Mouse (Mus musculus): ENCODE data around the gene Setx. TPM values are rescaled to one million over a fixed set of nuclear protein-coding genes. Genes with fewer than 3 reads are reported as not detected.

Setx gene
- total and polyA plus RNA-seq, 2 experiments from 2014 or later: 13.2 to 64.8 TPM

DNA sequence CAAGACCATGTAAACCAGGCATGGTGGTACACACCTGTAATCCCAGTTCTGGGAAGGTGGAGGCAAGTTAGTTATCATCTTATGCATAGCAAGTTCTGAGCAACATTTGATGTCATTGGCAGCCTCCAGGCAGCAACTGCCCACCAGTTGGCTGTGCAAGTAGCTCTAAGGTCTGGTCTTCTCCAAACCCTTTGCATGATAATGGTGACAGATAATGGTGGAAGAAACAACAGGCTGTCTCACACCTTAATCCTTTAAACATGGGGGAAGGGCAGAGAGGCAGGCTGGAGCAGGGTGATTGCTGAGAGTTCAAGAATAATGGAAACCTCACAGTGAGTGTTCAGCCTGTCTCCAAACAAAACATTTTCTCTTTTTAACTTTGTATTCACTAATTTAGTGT is 3.0 kb upstream of the Setx start:
- H3K4me2 ChIP-seq (ENCODE audit: low read depth): no peak overlapping the region
- no peak overlapping the region for H3K4me3 ChIP-seq (ENCODE audit: low read depth, low read length)
- no peaks in the 10 kb centered on the region for H3K27me3 ChIP-seq (ENCODE audit: insufficient read depth, low read length)
- no peaks in the 10 kb centered on the region for H3K36me3 ChIP-seq (ENCODE audit: insufficient read depth)
- TF ChIP-seq CTCF (IDR thresholded peaks at IDR 0.05; ENCODE audit: low read depth): no peak
- ATAC-seq: no peak
- no peaks in the 10 kb centered on the region for H3K4me1 ChIP-seq (ENCODE audit: insufficient read depth)
- no peak overlapping the region for H3K27ac ChIP-seq (ENCODE audit: low read depth, low read length)
- DNase-seq: no peak
- H3K9me3 ChIP-seq (ENCODE audit: low read length): no peaks in the 10 kb centered on the region
- no peak overlapping the region for H3K9ac ChIP-seq

GRCm38 (mm10) chr2:29122446-29122845 is 1.5 kb upstream of the Setx start:
- no peak for TF ChIP-seq CTCF (IDR thresholded peaks at IDR 0.05; ENCODE audit: low read depth)
- Histone ChIP-seq H3K9ac (no peak overlapping the region), H3K4me3 (ENCODE audit: low read depth, low read length) (no peak overlapping the region), H3K4me2 (ENCODE audit: low read depth) (no peak overlapping the region), H3K36me3 (ENCODE audit: insufficient read depth) (no peaks in the 10 kb centered on the region), H3K27me3 (ENCODE audit: insufficient read depth, low read length) (no peaks in the 10 kb centered on the region), H3K4me1 (ENCODE audit: insufficient read depth) (no peaks in the 10 kb centered on the region), H3K27ac (ENCODE audit: low read depth, low read length) (no peak overlapping the region), H3K9me3 (ENCODE audit: low read length) (no peaks in the 10 kb centered on the region)
- ATAC-seq (no peak), DNase-seq (no peak)
- WGBS: 80% methylated on average over 3 of the region's 3 CpGs

GRCm38 (mm10) chr2:29124571-29124935 is 572 bp downstream of the Setx start:
- Histone ChIP-seq H3K4me3 (ENCODE audit: low read depth, low read length) (peak overlapping the region; percentile 71), H3K27ac (ENCODE audit: low read depth, low read length) (peak overlapping the region; percentile 93), H3K36me3 (ENCODE audit: insufficient read depth) (0 out of 2 replicates have a peak, but pooled peaks cover 9% of the 10 kb centered on the region), H3K9me3 (ENCODE audit: low read length) (no peaks in the 10 kb centered on the region), H3K4me2 (ENCODE audit: low read depth) (peak overlapping the region; percentile 83), H3K27me3 (ENCODE audit: insufficient read depth, low read length) (no peaks in the 10 kb centered on the region), H3K9ac (peak overlapping the region; percentile 81), H3K4me1 (ENCODE audit: insufficient read depth) (no peaks in the 10 kb centered on the region)
- no peak for TF ChIP-seq CTCF (IDR thresholded peaks at IDR 0.05; ENCODE audit: low read depth)
- DNase-seq (no peak), ATAC-seq (no peak; the same call in 1 of the 2 replicates)
- WGBS: under 1% methylated on average over 24 of the region's 24 CpGs

DNA sequence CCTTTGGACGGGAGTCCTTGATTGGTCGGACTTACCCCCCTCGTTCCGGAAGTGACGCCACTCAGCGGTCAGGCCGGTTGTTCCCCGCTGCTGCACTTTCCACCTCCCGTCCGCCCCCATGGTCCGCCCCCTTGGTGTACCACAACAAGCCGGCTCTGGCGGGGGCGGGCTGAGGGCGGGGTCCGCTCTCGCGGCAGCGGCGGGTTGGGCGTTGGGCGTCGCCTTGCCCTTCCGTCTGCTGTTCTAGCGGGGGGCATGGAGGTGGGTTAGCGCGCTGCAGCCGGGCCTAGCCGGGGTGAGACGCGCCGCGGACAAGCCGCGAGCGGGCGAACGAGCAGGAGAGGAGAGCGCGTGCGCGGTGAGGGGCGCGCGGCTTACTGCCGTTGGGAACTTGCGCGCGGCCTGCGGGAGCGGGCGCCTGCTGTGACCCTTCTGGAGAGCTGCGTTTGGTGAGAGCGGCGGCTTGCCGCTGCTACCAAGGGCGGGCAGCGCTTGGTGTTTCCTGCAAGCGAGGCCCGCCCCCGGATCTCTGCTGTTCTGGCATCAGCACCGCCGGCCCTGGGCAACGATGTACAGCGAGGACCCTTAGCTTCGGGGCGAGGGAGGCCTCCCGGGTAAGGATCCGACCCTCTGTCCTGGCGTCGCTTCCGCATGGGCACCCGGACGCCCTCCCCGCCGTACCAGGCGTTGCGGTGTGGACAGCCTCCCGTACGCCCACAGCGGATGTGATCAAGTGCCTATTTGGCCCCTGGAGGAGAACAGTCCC is 1.1 kb downstream of the Setx start:
- no peak; the same call in 1 of the 2 replicates for TF ChIP-seq CTCF (IDR thresholded peaks at IDR 0.05; ENCODE audit: low read depth)
- ATAC-seq: peak; percentile 97

DNA sequence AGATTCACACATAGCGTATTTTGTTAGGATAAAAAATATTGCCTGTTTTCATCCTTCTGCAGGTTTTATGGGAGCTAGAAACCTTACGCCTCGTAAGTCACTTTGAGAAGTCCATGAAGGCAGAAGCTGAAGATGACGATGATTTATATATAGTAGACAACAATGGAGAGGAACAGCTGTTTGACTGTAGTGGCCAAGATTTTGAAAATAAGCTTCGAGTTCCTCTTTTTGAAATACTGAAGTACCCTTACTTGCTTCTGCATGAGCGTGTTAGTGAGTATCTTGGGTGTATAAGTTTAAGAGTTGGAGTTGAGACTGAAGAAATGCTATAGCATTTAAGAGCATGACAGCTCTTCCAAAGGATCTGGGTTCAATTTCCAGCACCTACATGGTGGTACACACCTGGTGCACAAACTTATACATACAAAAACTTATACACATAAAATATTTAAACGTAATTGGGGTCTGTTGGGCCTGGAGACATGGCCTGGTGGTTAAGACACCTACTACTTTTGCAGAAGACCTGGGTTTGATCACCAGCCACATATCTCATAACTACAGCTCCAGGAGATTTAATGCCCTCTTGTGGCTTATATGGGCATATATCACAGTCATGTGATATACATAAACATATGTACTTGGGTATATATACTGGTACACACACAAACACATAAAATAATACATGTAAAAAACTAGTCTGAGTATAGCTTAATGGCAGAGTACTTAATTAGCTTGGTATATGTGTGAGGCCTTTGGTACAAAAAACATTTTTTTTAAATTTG is 6.3 kb downstream of the Setx start:
- H3K27me3 ChIP-seq (ENCODE audit: insufficient read depth, low read length): no peaks in the 10 kb centered on the region
- ATAC-seq: no peak
- no peak for DNase-seq
- no peak overlapping the region for H3K4me3 ChIP-seq (ENCODE audit: low read depth, low read length)
- H3K9me3 ChIP-seq (ENCODE audit: low read length): no peaks in the 10 kb centered on the region
- H3K4me2 ChIP-seq (ENCODE audit: low read depth): no peak overlapping the region
- WGBS: 96% methylated on average over 7 of the region's 7 CpGs
- no peak overlapping the region for H3K27ac ChIP-seq (ENCODE audit: low read depth, low read length)
- no peaks in the 10 kb centered on the region for H3K4me1 ChIP-seq (ENCODE audit: insufficient read depth)
- TF ChIP-seq CTCF (IDR thresholded peaks at IDR 0.05; ENCODE audit: low read depth): peak; percentile 49
- H3K36me3 ChIP-seq (ENCODE audit: insufficient read depth): peaks cover 38% of the 10 kb centered on the region
- no peak overlapping the region for H3K9ac ChIP-seq

More for the DNA sequence above, 1.1 kb downstream of the Setx start:
- Histone ChIP-seq H3K9me3 (ENCODE audit: low read length) (no peaks in the 10 kb centered on the region), H3K4me2 (ENCODE audit: low read depth) (peak overlapping the region; percentile 83), H3K4me1 (ENCODE audit: insufficient read depth) (no peaks in the 10 kb centered on the region), H3K27me3 (ENCODE audit: insufficient read depth, low read length) (no peaks in the 10 kb centered on the region), H3K36me3 (ENCODE audit: insufficient read depth) (peaks cover 13% of the 10 kb centered on the region; the same call in 1 of the 2 replicates), H3K4me3 (ENCODE audit: low read depth, low read length) (peak overlapping the region; percentile 71), H3K9ac (peak overlapping the region; percentile 81), H3K27ac (ENCODE audit: low read depth, low read length) (peak overlapping the region; percentile 93)
- WGBS: 2% methylated on average over 79 of the region's 81 CpGs
- peak; percentile 95 for DNase-seq

DNA sequence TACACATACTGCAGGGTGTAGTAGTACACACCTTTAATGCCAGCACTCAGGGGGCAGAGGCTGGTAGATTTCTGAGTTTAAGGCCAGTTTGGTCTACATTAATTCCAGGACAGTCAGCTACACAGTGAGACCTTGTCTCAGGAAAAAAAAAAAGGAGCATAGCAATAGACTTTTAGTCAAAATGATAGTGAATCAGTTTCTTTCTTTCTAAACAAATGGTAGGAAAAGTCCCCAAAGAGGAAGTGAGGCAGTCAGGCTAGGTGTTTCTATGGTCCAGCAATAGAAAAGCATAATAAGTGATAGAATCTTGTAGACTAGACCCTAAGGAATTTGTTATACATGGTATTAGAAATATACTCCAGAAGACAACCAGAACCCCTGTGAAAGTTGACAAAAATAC is 11.2 kb downstream of the Setx start:
- Histone ChIP-seq H3K9me3 (ENCODE audit: low read length) (no peaks in the 10 kb centered on the region), H3K9ac (no peak overlapping the region), H3K27ac (ENCODE audit: low read depth, low read length) (no peak overlapping the region), H3K4me2 (ENCODE audit: low read depth) (no peak overlapping the region), H3K4me1 (ENCODE audit: insufficient read depth) (no peaks in the 10 kb centered on the region), H3K27me3 (ENCODE audit: insufficient read depth, low read length) (no peaks in the 10 kb centered on the region), H3K36me3 (ENCODE audit: insufficient read depth) (peaks cover 38% of the 10 kb centered on the region), H3K4me3 (ENCODE audit: low read depth, low read length) (no peak overlapping the region)
- TF ChIP-seq CTCF (IDR thresholded peaks at IDR 0.05; ENCODE audit: low read depth): no peak
- ATAC-seq (no peak), DNase-seq (no peak)

- no peak overlapping the region for H3K27ac ChIP-seq (ENCODE audit: low read depth, low read length)
- no peak overlapping the region for H3K9ac ChIP-seq
- no peaks in the 10 kb centered on the region for H3K9me3 ChIP-seq (ENCODE audit: low read length)
- DNase-seq (no peak), ATAC-seq (no peak)
- 52% methylated on average over 2 of the region's 2 CpGs for whole genome bisulfite sequencing
- H3K36me3 ChIP-seq (ENCODE audit: insufficient read depth): peaks cover 84% of the 10 kb centered on the region
- H3K4me3 ChIP-seq (ENCODE audit: low read depth, low read length): no peak overlapping the region
- TF ChIP-seq CTCF (IDR thresholded peaks at IDR 0.05; ENCODE audit: low read depth): no peak
- H3K27me3 ChIP-seq (ENCODE audit: insufficient read depth, low read length): no peaks in the 10 kb centered on the region
- no peak overlapping the region for H3K4me2 ChIP-seq (ENCODE audit: low read depth)
- no peaks in the 10 kb centered on the region for H3K4me1 ChIP-seq (ENCODE audit: insufficient read depth)
Observed at GRCm38 (mm10) chr2:29151941-29152340, 28.0 kb downstream of the Setx start.
